Mouse (Mus musculus): ENCODE data around the gene Tpmt. TPM values are rescaled to one million over a fixed set of nuclear protein-coding genes. Genes with fewer than 3 reads are reported as not detected.

Tpmt gene
- 0.10 and 0.59 TPM in 2 replicates for polyA plus RNA-seq (2012; ENCODE audit: low replicate concordance)

GRCm38 (mm10) chr13:47044617-47044947 is at the start of gene Tpmt:
Tpmt (minus strand) TSS chr13:47044737.

GRCm38 (mm10) chr13:47043030-47043680 is 1.4 kb downstream of the Tpmt start, which contains the start of gene Kdm1b:
Kdm1b (plus strand) TSS chr13:47043499.

GRCm38 (mm10) chr13:47014334-47015194 is 30.0 kb downstream of the Tpmt start, which contains the start of gene Nhlrc1:
Nhlrc1 (minus strand) TSS chr13:47014850.

Other genes with a start within 250 kb of the Tpmt start
- 4.2 and 5.0 TPM in 2 replicates for gene Kif13a, start 114.9 kb downstream of the Tpmt start, polyA plus RNA-seq (2012; ENCODE audit: low replicate concordance)
- 0.74 and 1.0 TPM in 2 replicates for gene Nhlrc1, start 29.9 kb downstream of the Tpmt start, polyA plus RNA-seq (2012; ENCODE audit: low replicate concordance)
- gene Kdm1b, start 1.2 kb downstream of the Tpmt start, polyA plus RNA-seq (2012; ENCODE audit: low replicate concordance) = 5.3 and 7.6 TPM in 2 replicates
- gene Dek, start 61.5 kb upstream of the Tpmt start, polyA plus RNA-seq (2012; ENCODE audit: low replicate concordance) = 318 and 449 TPM in 2 replicates
- gene Rnf144b, start 77.9 kb upstream of the Tpmt start, polyA plus RNA-seq (2012; ENCODE audit: low replicate concordance) = 2.5 and 3.1 TPM in 2 replicates